Mouse (Mus musculus): ENCODE results near the gene Gm37240.

DNA sequence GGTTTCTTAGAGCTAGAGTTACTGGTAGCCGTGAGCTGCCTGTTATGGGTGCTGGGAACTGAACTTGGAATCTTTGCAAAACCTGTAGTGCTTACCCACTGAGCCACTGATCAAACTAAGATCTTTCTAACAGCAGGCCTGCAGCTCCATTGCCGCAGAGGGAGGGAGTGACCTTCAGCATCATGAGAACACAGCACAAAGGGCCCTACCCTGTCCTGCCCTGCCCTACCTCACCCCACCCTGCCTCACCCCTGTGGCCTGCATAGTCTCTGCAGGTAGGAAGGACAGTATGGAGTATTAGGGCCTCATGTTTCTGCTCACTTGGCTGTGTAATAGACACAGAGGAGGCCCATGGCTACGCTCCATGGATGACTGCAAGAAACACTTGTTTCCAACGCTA is 1248.5 kb downstream of the Gm37240 start:
- TF ChIP-seq CTCF (IDR thresholded peaks at IDR 0.05; ENCODE audit: borderline replicate concordance, insufficient read depth, low read depth, low read length) (no peak), POLR2A (IDR thresholded peaks at IDR 0.05; ENCODE audit: borderline replicate concordance, insufficient read depth, low read length) (no peak)
